Mouse (Mus musculus) kidney, postnatal 0 days (tissue): ENCODE results near the gene March5. TPM values are rescaled to one million over a fixed set of nuclear protein-coding genes. Genes with fewer than 3 reads are reported as not detected.

ENCODE experiments used
- ATAC-seq: fragments of 200-750 bp; cut with Nextera tagmentation; replicated peaks from 2 replicates; pipeline ENCODE4 v1.8.0; 2017; ENCODE audit warnings: low read depth, moderate number of reproducible peaks, moderate TSS enrichment, moderate library complexity; ENCODE audit not compliant: low FRiP score
- DNase-seq: peaks from one replicate; pipeline ENCODE4 v3.0.0-alpha.2; 2016; ENCODE audit warnings: low spot score
- H3K27ac ChIP-seq: fragments of 300-500 bp; sonication (generic); 2 replicates; pipeline ENCODE4 v1.5.1; 2014; ENCODE audit warnings: mild to moderate bottlenecking
- H3K27me3 ChIP-seq: fragments of 300-500 bp; sonication (generic); 2 replicates; pipeline ENCODE4 v1.6.1; 2014; ENCODE audit warnings: low read length, mixed read lengths; ENCODE audit not compliant: insufficient read depth
- H3K36me3 ChIP-seq: fragments of 300-500 bp; sonication (generic); 2 replicates; pipeline ENCODE4 v1.6.1; 2014; ENCODE audit warnings: low read length, mixed read lengths; ENCODE audit not compliant: insufficient read depth
- H3K4me1 ChIP-seq: fragments of 300-500 bp; sonication (generic); replicated peaks from 2 replicates; pipeline ENCODE4 v1.6.1; 2014; ENCODE audit warnings: antibody characterized with exemption, low read length, mixed read lengths; ENCODE audit not compliant: insufficient read depth
- H3K4me2 ChIP-seq: fragments of 300-500 bp; sonication (generic); 2 replicates; pipeline ENCODE4 v1.6.1; 2014; ENCODE audit warnings: mild to moderate bottlenecking, low read length, moderate library complexity, mixed read lengths
- H3K4me3 ChIP-seq: fragments of 300-500 bp; sonication (generic); replicated peaks from 2 replicates; pipeline ENCODE4 v1.5.1; 2014; ENCODE audit warnings: low read depth, low read length
- H3K9ac ChIP-seq: fragments of 300-500 bp; sonication (generic); 2 replicates; pipeline ENCODE4 v1.6.1; 2014; ENCODE audit warnings: low read depth, low read length
- H3K9me3 ChIP-seq: fragments of 300-500 bp; sonication (generic); replicated peaks from 2 replicates; pipeline ENCODE4 v1.6.1; 2016; ENCODE audit warnings: low read length, inconsistent platforms, mixed read lengths
- CTCF ChIP-seq: IDR thresholded peaks from 2 replicates; pipeline ENCODE4 v1.5.1; 2016; ENCODE audit warnings: antibody characterized with exemption, low read depth, mild to moderate bottlenecking, moderate library complexity
- WGBS: fragments of 180-500 bp; shearing (Covaris S2); extraction: QIAGEN DNeasy Blood & Tissue Kit; methylation state at CpG from one replicate; pipeline ENCODE4 v1.1.7; 2014; 5-methylcytosine and 5-hydroxymethylcytosine counted together
- polyA plus RNA-seq: library from polyadenylated mRNA; unstranded; fragments of >200 nt; fragmentation: Nextera tagmentation; extraction: Ambion mirVana; gene quantifications from 2 replicates; pipeline ENCODE4 v1.2.1, GENCODE M21; 2015

March5 gene
- polyA plus RNA-seq, 1 experiment from 2014 or later: 98.2 TPM

DNA sequence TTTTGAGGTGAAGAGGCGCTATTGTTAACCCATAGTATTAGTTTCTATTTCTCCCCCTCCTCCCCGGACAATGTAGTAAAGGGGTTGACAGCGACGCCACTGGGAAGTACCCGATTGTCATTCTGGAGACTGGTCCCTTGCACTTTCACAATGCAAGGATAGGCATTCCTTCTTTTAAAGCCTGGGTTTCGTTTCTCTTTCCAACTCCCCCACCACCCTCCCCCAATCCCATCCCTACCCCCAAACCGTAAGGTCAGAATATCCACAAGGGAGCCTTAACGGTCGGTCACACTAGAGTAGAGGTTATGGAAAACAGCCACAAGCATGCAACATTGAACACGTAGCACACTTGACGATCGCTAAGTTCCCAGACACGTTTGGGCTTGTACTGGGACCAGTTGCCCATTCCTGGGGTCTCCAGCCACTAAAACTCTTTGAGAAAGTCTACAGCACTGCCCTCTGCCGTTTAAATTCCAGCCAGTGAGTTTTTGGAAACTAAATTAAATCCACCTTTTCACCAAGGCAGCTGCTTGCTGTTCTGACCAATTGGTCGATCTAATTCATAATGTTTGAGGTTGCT, 923 bp downstream of the March5 start, which contains the start of gene Cpeb3:
Gene Cpeb3 (minus strand): TSS at position 426 of the 580 bp plus-strand sequence.
- H3K27ac ChIP-seq: peak within 1 kb of the TSS; percentile 90
- WGBS: under 1% methylated on average over 15 of the region's 15 CpGs
- H3K4me1 ChIP-seq: 0 out of 2 replicates have a peak, but pooled peaks cover 7% of the 10 kb centered on the region
- peak within 1 kb of the TSS; percentile 82 for H3K4me2 ChIP-seq
- peak within 1 kb of the TSS; percentile 94 for H3K9ac ChIP-seq
- ATAC-seq (no peak), DNase-seq (peak; percentile 82)
- peak within 1 kb of the TSS; percentile 84 for H3K4me3 ChIP-seq
- no peaks in the 10 kb centered on the region for H3K9me3 ChIP-seq
- no peaks in the 10 kb centered on the region for H3K27me3 ChIP-seq
- peak; percentile 71 for TF ChIP-seq CTCF
- H3K36me3 ChIP-seq: 0 out of 2 replicates have a peak, but pooled peaks cover 12% of the 10 kb centered on the region

DNA sequence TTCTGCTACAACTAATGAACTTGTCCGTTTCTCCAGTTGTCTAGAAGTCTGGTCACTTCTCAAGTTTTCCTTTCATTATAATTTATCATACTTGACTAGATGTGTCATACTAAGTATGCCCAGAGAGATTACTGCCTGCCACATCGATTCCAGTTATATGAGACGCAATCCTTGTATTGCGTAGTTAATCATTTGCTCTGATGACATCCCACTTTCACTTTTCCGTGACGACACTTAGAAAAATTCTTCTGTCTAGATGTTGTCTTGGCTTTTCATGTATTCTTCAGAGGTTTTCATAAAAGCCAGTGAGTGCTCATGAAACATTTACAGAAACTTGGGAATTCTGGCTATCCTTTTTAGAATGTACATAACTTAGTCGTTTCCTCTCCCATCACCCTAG, 1.6 kb downstream of the March5 start:
- Histone ChIP-seq H3K27me3 (no peaks in the 10 kb centered on the region), H3K4me2 (peak overlapping the region; percentile 82), H3K36me3 (0 out of 2 replicates have a peak, but pooled peaks cover 12% of the 10 kb centered on the region), H3K9me3 (no peaks in the 10 kb centered on the region), H3K9ac (no peak overlapping the region), H3K27ac (no peak overlapping the region), H3K4me1 (0 out of 2 replicates have a peak, but pooled peaks cover 7% of the 10 kb centered on the region), H3K4me3 (peak overlapping the region; percentile 84)
- no peak for TF ChIP-seq CTCF
- DNase-seq: no peak
- 49% methylated on average over 7 of the region's 7 CpGs for WGBS
- ATAC-seq: no peak

DNA sequence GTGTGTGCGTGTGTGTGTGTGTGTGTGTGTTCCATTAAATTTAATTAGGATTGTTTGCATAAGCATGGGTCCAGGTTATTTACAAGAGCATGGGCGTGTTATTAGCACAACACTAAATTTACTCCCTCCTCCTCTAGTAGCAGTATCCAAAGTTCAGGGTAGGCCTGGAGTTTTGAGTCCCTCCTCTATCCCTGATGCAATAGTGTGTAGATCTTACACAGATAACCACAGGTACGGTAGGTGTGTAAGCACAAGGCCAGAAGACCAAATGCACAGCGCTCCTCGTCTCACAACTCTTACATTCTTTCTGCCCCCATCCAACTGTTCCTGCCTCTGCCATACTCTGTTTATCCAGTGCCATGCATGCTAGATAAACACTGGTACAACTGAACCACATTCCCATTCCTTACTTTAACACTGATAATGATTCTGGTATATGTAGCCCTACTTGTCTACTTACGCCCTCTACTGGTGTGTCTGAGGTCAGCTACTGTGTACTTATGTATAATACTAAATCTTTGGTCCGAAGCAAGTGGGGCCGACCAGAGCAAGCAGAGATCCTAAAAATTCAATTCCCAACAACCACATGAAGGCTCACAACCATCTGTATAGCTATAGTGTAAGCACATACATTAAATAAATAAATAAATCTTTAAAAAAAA, 2.3 kb downstream of the March5 start:
- Histone ChIP-seq H3K4me1 (0 out of 2 replicates have a peak, but pooled peaks cover 7% of the 10 kb centered on the region), H3K36me3 (0 out of 2 replicates have a peak, but pooled peaks cover 12% of the 10 kb centered on the region), H3K27me3 (no peaks in the 10 kb centered on the region), H3K9ac (no peak overlapping the region), H3K4me3 (no peak overlapping the region), H3K4me2 (peak overlapping the region; percentile 82; the same call in 1 of the 2 replicates), H3K9me3 (no peaks in the 10 kb centered on the region), H3K27ac (no peak overlapping the region)
- WGBS: 85% methylated on average over 8 of the region's 8 CpGs
- TF ChIP-seq CTCF: peak; percentile 42
- ATAC-seq (no peak), DNase-seq (no peak)

DNA sequence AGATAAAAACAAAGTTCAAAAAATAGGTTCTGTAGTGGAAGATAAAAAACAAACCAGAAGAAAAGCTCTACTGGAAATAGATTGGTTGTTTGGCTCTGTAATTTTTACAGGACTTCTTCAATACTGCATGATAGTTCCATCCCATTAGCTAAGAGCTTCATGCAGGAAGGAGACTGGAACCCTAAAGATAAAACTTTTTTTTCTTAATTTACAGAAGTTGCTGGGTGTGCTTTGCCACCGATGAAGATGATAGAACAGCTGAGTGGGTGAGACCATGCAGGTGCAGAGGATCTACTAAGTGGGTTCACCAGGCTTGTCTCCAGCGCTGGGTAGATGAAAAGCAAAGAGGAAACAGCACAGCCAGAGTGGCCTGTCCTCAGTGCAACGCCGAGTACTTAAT, 3.1 kb downstream of the March5 start:
- no peaks in the 10 kb centered on the region for H3K9me3 ChIP-seq
- no peak overlapping the region for H3K27ac ChIP-seq
- no peak overlapping the region for H3K9ac ChIP-seq
- H3K36me3 ChIP-seq: 0 out of 2 replicates have a peak, but pooled peaks cover 12% of the 10 kb centered on the region
- H3K4me2 ChIP-seq: no peak overlapping the region
- H3K27me3 ChIP-seq: no peaks in the 10 kb centered on the region
- DNase-seq (no peak), ATAC-seq (no peak)
- H3K4me1 ChIP-seq: 0 out of 2 replicates have a peak, but pooled peaks cover 7% of the 10 kb centered on the region
- TF ChIP-seq CTCF: no peak
- no peak overlapping the region for H3K4me3 ChIP-seq
- 91% methylated on average over 4 of the region's 4 CpGs for WGBS

DNA sequence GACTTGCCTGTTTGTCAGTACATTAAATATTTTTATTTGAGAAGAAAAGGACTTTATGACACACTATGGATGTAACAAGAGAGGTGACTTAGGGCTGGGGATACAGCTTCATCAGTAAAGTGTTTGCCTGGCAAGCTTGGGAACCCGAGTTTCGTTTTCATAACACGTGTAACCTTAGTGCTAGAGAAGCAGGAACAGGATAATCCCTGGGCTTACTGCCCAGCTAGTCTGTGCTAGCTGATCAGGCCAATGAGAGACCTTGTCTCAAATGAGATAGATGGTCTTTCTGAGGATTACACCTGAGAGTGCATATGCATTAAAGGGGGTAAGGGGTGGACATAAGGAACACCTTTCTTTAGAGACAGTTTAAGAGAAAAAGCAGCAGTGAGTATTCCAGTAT, 4.1 kb downstream of the March5 start:
- 79% methylated on average over 3 of the region's 3 CpGs for WGBS
- TF ChIP-seq CTCF: no peak
- H3K9ac ChIP-seq: no peak overlapping the region
- H3K36me3 ChIP-seq: 0 out of 2 replicates have a peak, but pooled peaks cover 17% of the 10 kb centered on the region
- H3K9me3 ChIP-seq: no peaks in the 10 kb centered on the region
- DNase-seq: no peak
- H3K4me3 ChIP-seq: no peak overlapping the region
- no peak overlapping the region for H3K4me2 ChIP-seq
- H3K4me1 ChIP-seq: 0 out of 2 replicates have a peak, but pooled peaks cover 7% of the 10 kb centered on the region
- H3K27ac ChIP-seq: no peak overlapping the region
- H3K27me3 ChIP-seq: no peaks in the 10 kb centered on the region
- no peak for ATAC-seq

DNA sequence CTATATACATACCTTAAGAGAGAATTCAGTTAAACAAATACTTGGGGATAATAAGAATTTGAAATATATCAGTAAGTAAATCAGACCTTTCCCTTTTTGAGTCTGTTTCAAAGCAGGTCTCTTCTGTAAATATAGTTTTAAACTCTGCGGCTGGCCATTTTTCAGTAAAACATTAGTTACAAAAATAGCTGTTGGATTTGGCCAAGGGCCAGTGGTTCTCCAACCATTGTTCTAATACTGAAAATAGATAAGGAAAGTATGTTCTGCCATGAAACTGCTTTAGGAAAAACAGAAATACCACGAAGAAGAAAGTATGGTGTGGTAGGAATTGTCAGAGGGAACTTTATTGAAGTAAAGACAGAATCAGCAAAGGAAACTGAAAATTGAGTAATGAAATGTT, 7.4 kb downstream of the March5 start:
- Histone ChIP-seq H3K36me3 (peaks cover 34% of the 10 kb centered on the region), H3K9ac (no peak overlapping the region), H3K4me2 (no peak overlapping the region), H3K4me1 (0 out of 2 replicates have a peak, but pooled peaks cover 1% of the 10 kb centered on the region), H3K27ac (no peak overlapping the region), H3K4me3 (no peak overlapping the region), H3K27me3 (no peaks in the 10 kb centered on the region), H3K9me3 (no peaks in the 10 kb centered on the region)
- peak; percentile 15 for DNase-seq
- no peak for ATAC-seq
- no peak for TF ChIP-seq CTCF
- WGBS: 60% methylated on average over 2 of the region's 2 CpGs
